Mouse (Mus musculus) granulocyte monocyte progenitor cell, adult 5-6 weeks (primary cell): Measurements from ENCODE around the gene Olfr1229. TPM values are rescaled to one million over a fixed set of nuclear protein-coding genes. Genes with fewer than 3 reads are reported as not detected.

Source experiments
- ATAC-seq: replicated peaks from 2 replicates; pipeline ENCODE4 v1.8.0; 2016; ENCODE audit warnings: mild to moderate bottlenecking, moderate TSS enrichment, inconsistent platforms; ENCODE audit not compliant: poor library complexity, severe bottlenecking
- total RNA-seq, 2 experiments: library from RNA; stranded (forward) in 1 of 2; stranded (reverse) in 1 of 2; fragments of 200-712, 200-1000 nt in 1 of 2; fragments of >200 nt in 1 of 2; fragmentation: Nextera tagmentation in 1 of 2; gene quantifications; 2 replicates each; pipeline ENCODE4 v1.2.3; 2014 to 2017

Olfr1229 gene
- total RNA-seq (2014; fragmentation: Nextera tagmentation) (not detected in 2 replicates), total RNA-seq (2017) (not detected in 2 replicates)

- ATAC-seq: no peak
These were observed at the start of gene Olfr1229 for GRCm38 (mm10) chr2:89287914-89288313. Olfr1229 (minus strand) TSS chr2:89288014.

DNA sequence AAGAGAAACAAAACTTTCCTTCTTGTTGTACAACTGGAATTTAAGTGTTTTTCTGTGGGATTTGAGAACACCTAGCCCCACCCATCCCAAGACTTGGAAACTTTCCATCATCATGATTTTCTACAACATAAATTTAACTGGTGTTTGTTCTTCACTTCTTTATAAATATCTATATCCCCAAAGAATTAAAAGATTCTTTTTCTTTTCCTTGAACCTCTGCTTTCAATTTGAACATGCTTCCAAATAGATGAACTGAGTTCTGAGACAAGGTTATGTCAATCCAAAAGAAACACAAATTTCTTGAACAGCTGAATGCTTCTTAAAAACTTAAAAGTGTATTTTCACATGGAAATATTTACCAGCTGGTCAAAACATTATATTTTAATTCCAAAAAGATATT is 41.8 kb upstream of the Olfr1229 start, which contains the start of gene Olfr1232:
TSS of gene Olfr1232 (minus strand) at position 101 of the 400 bp plus-strand sequence.
- ATAC-seq: no peak

- no peak for ATAC-seq
These were observed 19.2 kb upstream of the Olfr1229 start, which contains the start of gene Olfr1231 for GRCm38 (mm10) chr2:89306974-89307373. Olfr1231 (minus strand) TSS chr2:89307074.

- no peak for ATAC-seq
These were observed 9.4 kb upstream of the Olfr1229 start, which contains the start of gene Olfr1230 for GRCm38 (mm10) chr2:89297168-89297567. Olfr1230 (minus strand) TSS chr2:89297268.

DNA sequence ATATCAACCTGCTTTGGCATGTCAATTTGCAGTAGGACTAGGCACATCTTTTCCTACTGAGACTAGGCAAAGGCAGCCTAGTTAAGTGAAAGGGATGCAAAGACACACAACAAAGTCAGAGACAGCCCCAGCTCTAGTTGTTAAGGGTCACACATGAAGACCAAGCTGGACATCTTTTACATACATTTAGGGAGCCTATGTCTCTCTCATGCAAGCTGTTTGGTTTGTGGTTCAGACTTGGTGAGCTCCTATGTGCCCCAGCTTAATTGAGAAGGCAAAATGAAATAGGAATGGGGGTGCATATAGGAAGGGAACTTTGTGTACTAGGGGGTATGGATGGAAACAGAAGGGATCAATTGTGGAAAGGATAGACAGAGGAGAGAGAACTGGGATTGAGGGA is 33.9 kb downstream of the Olfr1229 start, which contains the start of gene Olfr1228:
TSS of gene Olfr1228 (minus strand) at position 101 of the 400 bp plus-strand sequence.
- no peak for ATAC-seq

Other genes starting within 250 kb of the Olfr1229 start
- not detected in 2 replicates for gene Olfr1218, start 226.8 kb downstream of the Olfr1229 start, total RNA-seq (2014; fragmentation: Nextera tagmentation)
- gene Olfr1218, start 226.8 kb downstream of the Olfr1229 start, total RNA-seq (2017): not detected in 2 replicates
- not detected in 2 replicates for gene Olfr1219, start 204.5 kb downstream of the Olfr1229 start, total RNA-seq (2014; fragmentation: Nextera tagmentation)
- not detected in 2 replicates for gene Olfr1219, start 204.5 kb downstream of the Olfr1229 start, total RNA-seq (2017)
- gene Olfr1220, start 181.2 kb downstream of the Olfr1229 start, total RNA-seq (2014; fragmentation: Nextera tagmentation): not detected in 2 replicates
- gene Olfr1220, start 181.2 kb downstream of the Olfr1229 start, total RNA-seq (2017): not detected in 2 replicates
- gene Olfr1221, start 170.7 kb downstream of the Olfr1229 start, total RNA-seq (2014; fragmentation: Nextera tagmentation): not detected in 2 replicates
- not detected in 2 replicates for gene Olfr1221, start 170.7 kb downstream of the Olfr1229 start, total RNA-seq (2017)
- not detected in 2 replicates for gene Olfr1222, start 155.0 kb downstream of the Olfr1229 start, total RNA-seq (2014; fragmentation: Nextera tagmentation)
- not detected in 2 replicates for gene Olfr1222, start 155.0 kb downstream of the Olfr1229 start, total RNA-seq (2017)
- gene Olfr1223, start 136.5 kb downstream of the Olfr1229 start, total RNA-seq (2014; fragmentation: Nextera tagmentation): not detected in 2 replicates
- gene Olfr1223, start 136.5 kb downstream of the Olfr1229 start, total RNA-seq (2017): not detected in 2 replicates
- not detected in 2 replicates for gene Olfr1224-ps1, start 123.9 kb downstream of the Olfr1229 start, total RNA-seq (2014; fragmentation: Nextera tagmentation)
- not detected in 2 replicates for gene Olfr1224-ps1, start 123.9 kb downstream of the Olfr1229 start, total RNA-seq (2017)
- gene Olfr1225, start 113.3 kb downstream of the Olfr1229 start, total RNA-seq (2014; fragmentation: Nextera tagmentation): not detected in 2 replicates
- gene Olfr1225, start 113.3 kb downstream of the Olfr1229 start, total RNA-seq (2017): not detected in 2 replicates
- not detected in 2 replicates for gene Olfr1226, start 88.0 kb downstream of the Olfr1229 start, total RNA-seq (2014; fragmentation: Nextera tagmentation)
- not detected in 2 replicates for gene Olfr1226, start 88.0 kb downstream of the Olfr1229 start, total RNA-seq (2017)
- gene Olfr1228, start 34.0 kb downstream of the Olfr1229 start, total RNA-seq (2014; fragmentation: Nextera tagmentation): not detected in 2 replicates
- gene Olfr1228, start 34.0 kb downstream of the Olfr1229 start, total RNA-seq (2017): not detected in 2 replicates
- gene Olfr1230, start 9.3 kb upstream of the Olfr1229 start, total RNA-seq (2014; fragmentation: Nextera tagmentation): not detected in 2 replicates
- gene Olfr1230, start 9.3 kb upstream of the Olfr1229 start, total RNA-seq (2017): not detected in 2 replicates
- gene Olfr1231, start 19.1 kb upstream of the Olfr1229 start, total RNA-seq (2014; fragmentation: Nextera tagmentation): not detected in 2 replicates
- gene Olfr1231, start 19.1 kb upstream of the Olfr1229 start, total RNA-seq (2017): not detected in 2 replicates
- gene Olfr1232, start 41.7 kb upstream of the Olfr1229 start, total RNA-seq (2014; fragmentation: Nextera tagmentation): not detected in 2 replicates
- gene Olfr1232, start 41.7 kb upstream of the Olfr1229 start, total RNA-seq (2017): not detected in 2 replicates
- gene Olfr1233, start 54.4 kb upstream of the Olfr1229 start, total RNA-seq (2014; fragmentation: Nextera tagmentation): not detected in 2 replicates
- gene Olfr1233, start 54.4 kb upstream of the Olfr1229 start, total RNA-seq (2017): not detected in 2 replicates
- not detected in 2 replicates for gene Olfr1234, start 76.9 kb upstream of the Olfr1229 start, total RNA-seq (2014; fragmentation: Nextera tagmentation)
- gene Olfr1234, start 76.9 kb upstream of the Olfr1229 start, total RNA-seq (2017): not detected in 2 replicates
- gene Olfr1238, start 121.7 kb upstream of the Olfr1229 start, total RNA-seq (2014; fragmentation: Nextera tagmentation): not detected in 2 replicates
- gene Olfr1238, start 121.7 kb upstream of the Olfr1229 start, total RNA-seq (2017): not detected in 2 replicates
- gene Olfr1239, start 132.4 kb upstream of the Olfr1229 start, total RNA-seq (2014; fragmentation: Nextera tagmentation): not detected in 2 replicates
- gene Olfr1239, start 132.4 kb upstream of the Olfr1229 start, total RNA-seq (2017): not detected in 2 replicates
- not detected in 2 replicates for gene Olfr1240, start 155.0 kb upstream of the Olfr1229 start, total RNA-seq (2014; fragmentation: Nextera tagmentation)
- gene Olfr1240, start 155.0 kb upstream of the Olfr1229 start, total RNA-seq (2017): not detected in 2 replicates
- gene Olfr1241, start 199.1 kb upstream of the Olfr1229 start, total RNA-seq (2014; fragmentation: Nextera tagmentation): not detected in 2 replicates
- gene Olfr1241, start 199.1 kb upstream of the Olfr1229 start, total RNA-seq (2017): not detected in 2 replicates
- gene Olfr1242, start 210.3 kb upstream of the Olfr1229 start, total RNA-seq (2014; fragmentation: Nextera tagmentation): not detected in 2 replicates
- not detected in 2 replicates for gene Olfr1242, start 210.3 kb upstream of the Olfr1229 start, total RNA-seq (2017)
- gene Olfr1243, start 243.5 kb upstream of the Olfr1229 start, total RNA-seq (2014; fragmentation: Nextera tagmentation): not detected in 2 replicates
- gene Olfr1243, start 243.5 kb upstream of the Olfr1229 start, total RNA-seq (2017): not detected in 2 replicates